Mouse (Mus musculus) T-cell, adult 2 months (primary cell): Measurements from ENCODE around the gene Trmt1l.

ENCODE experiments used
- DNase-seq: peaks from one replicate; pipeline ENCODE4 v3.0.0; 2022; ENCODE audit warnings: low spot score

Gene Trmt1l

DNA sequence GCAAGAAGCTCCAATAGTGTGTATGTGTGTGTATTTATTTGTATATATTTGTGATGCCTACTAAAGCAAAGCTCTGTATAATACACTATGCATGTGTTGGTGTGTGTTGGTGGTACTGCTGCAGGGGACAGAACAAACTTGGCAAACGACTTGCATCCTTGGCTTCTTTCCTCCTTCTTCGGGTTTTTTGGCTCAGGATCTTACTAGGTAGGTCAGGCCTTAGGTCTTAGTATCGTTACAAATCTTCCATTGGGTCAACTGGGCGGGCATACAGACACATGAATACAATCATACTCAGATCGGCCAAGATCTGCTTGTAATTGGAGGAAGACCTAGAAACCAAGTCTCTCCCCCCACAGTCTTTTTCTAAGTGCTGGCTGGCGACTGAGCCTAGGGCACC, 66.4 kb downstream of the Trmt1l start:
- DNase-seq = no peak

DNA sequence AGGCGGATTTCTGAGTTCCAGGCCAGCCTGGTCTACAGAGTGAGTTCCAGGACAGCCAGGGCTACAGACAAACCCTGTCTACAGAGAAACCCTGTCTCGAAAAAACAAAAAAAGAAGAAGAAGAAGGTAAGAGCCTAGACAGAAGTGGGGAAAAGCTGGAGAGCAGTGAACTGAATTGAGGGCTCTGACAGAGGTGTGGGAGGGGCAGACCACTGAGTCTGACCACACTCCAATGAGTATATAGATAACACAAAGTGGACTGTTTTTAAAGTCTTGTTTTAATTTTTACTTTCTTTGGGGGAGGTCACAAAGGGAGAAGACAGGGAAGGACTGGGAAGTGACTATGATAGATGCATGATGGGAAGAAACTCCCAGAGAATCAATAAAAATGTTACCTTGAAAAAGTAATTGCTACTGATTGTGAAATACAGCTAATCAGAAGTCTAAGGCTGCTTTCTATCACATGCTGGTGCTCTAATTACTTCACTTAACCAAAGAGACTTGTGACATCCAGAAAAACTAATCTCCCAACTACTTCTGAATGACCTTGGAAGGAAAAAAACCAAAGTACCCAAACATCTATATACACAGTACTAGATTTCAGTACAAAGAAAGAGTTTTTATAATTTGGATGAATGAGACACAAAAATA, 67.4 kb downstream of the Trmt1l start:
- no peak for DNase-seq

DNA sequence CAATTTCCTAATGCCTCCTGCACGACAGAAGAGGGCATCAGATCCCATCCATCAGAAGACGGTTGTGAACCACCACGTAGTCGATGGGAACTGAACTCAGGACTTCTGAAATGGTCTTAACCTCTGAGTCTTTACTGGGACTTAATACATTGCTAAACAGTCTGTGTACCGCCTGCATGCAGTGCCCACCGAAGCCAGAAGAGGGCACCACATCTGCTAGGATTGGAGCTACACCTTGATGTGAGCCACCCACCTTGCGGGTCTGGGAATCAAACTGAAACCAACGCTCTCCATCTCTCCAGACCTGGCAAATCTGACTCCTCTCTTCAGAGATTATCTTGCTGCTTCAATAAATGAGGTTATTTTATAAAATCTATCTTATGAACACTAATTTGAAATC, 68.7 kb downstream of the Trmt1l start:
- peak; percentile 60 for DNase-seq

DNA sequence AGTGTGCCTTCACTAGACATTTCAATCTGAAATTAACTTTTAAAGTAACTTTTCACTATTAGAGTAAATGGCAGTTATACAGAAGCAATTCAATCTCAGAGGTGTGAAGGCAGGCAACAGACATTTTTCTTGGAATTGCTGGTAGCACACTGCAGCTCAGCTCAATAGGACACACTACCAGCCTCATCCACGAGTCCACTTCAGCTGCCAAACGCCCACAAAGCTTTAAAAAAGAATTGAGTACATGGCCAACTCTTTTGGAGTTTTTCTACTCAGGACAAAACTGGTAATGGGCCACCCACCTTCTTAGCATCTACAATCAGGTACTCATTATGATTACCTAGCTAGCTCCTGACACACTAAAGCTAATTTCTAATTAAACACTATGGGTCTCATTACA, 69.6 kb downstream of the Trmt1l start:
- DNase-seq = no peak

DNA sequence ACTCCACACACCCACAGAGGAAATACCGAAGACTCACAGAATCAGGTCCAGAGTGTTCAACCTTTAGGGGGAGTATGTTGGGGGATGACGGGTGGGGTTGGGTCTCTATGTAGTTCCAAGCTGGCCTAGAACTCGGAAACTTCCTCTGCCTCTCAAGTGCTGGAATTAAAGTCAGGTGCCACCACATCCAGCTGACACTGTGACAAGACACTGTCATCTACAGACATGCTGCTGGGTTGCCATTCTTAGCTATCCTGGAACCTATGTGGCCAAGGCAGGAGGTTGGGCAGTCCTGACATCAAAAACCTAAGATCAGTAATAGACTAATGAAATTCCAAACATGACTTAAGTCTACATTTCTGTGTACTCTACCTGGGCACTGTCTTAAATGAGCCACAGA, 70.0 kb downstream of the Trmt1l start:
- DNase-seq = no peak

- DNase-seq = peak; percentile 50
Measured at GRCm38 (mm10) chr1:151499815-151500501, 71.6 kb downstream of the Trmt1l start.

- DNase-seq = peak; percentile 93
Measured at GRCm38 (mm10) chr1:151500531-151501361, 72.4 kb downstream of the Trmt1l start, which contains the start of gene Rnf2. Gene Rnf2, minus strand, starts transcription at chr1:151500955.
